Mouse (Mus musculus) midbrain, embryonic 11.5 days (tissue): ENCODE measurements around the gene Tmem53. TPM values are rescaled to one million over a fixed set of nuclear protein-coding genes. Genes with fewer than 3 reads are reported as not detected.

Experiments used
- ATAC-seq: fragments of 200-750 bp; cut with Nextera tagmentation; 2 replicates; pipeline ENCODE4 v1.8.0; 2017; ENCODE audit warnings: moderate TSS enrichment, moderate library complexity; ENCODE audit not compliant: low FRiP score
- DNase-seq: peaks from one replicate; pipeline ENCODE4 v3.0.0; 2015; ENCODE audit warnings: low spot score; ENCODE audit errors: missing footprints
- H3K27ac ChIP-seq: fragments of 300-500 bp; sonication (generic); 2 replicates; pipeline ENCODE4 v1.5.1; 2014; ENCODE audit warnings: low read depth, low read length
- H3K27me3 ChIP-seq: fragments of 300-500 bp; sonication (generic); 2 replicates; pipeline ENCODE4 v1.6.1; 2014; ENCODE audit warnings: mild to moderate bottlenecking, low read length, moderate library complexity, mixed read lengths; ENCODE audit not compliant: control insufficient read depth, insufficient read depth
- H3K36me3 ChIP-seq: fragments of 300-500 bp; sonication (generic); 2 replicates; pipeline ENCODE4 v1.6.1; 2014; ENCODE audit warnings: mild to moderate bottlenecking, low read length, moderate library complexity, mixed read lengths; ENCODE audit not compliant: control insufficient read depth, insufficient read depth
- H3K4me1 ChIP-seq: fragments of 300-500 bp; sonication (generic); 2 replicates; pipeline ENCODE4 v1.6.1; 2014; ENCODE audit warnings: low read length; ENCODE audit not compliant: control insufficient read depth, insufficient read depth
- H3K4me2 ChIP-seq: fragments of 300-500 bp; sonication (generic); 2 replicates; pipeline ENCODE4 v1.6.1; 2014; ENCODE audit warnings: mild to moderate bottlenecking, moderate library complexity
- H3K4me3 ChIP-seq: fragments of 300-500 bp; sonication (generic); 2 replicates; pipeline ENCODE4 v1.5.1; 2014; ENCODE audit warnings: low read depth, low read length
- H3K9ac ChIP-seq: fragments of 300-500 bp; sonication (generic); 2 replicates; pipeline ENCODE4 v1.6.1; 2014; ENCODE audit warnings: low read length
- H3K9me3 ChIP-seq: fragments of 300-500 bp; sonication (generic); 2 replicates; pipeline ENCODE4 v1.6.1; 2016; ENCODE audit warnings: low read length; ENCODE audit not compliant: control insufficient read depth
- WGBS: fragments of 180-500 bp; shearing (Covaris S2); extraction: QIAGEN DNeasy Blood & Tissue Kit; methylation state at CpG from one replicate; pipeline ENCODE4 v1.1.7; 2014; 5-methylcytosine and 5-hydroxymethylcytosine counted together
- polyA plus RNA-seq: library from polyadenylated mRNA; unstranded; fragments of >200 nt; fragmentation: Nextera tagmentation; extraction: Ambion mirVana; gene quantifications from 2 replicates; pipeline ENCODE4 v1.2.1, GENCODE M21; 2014

Tmem53 gene
- polyA plus RNA-seq, 1 experiment from 2014 or later, result 7.5 TPM

DNA sequence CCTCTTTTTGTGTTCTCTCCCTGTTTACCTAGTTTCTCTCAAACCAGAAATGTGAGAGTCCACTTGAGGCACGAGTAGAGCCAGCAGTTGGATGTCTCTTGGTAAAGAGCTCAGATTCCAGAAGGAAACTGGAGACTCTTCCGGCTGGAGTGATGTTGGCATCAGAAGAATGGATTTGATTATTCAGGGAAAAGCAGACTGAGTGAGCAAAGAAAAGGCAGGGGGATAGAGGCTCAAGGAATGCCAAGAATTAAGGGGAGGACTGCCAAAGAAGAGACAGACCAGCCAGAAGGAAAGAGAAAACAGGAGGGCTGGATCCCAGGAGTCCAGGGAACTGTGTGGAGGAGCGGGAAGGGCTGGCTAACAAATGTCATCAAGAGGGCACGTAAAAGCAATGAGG, 15.9 kb upstream of the Tmem53 start:
- 66% methylated on average over 4 of the region's 4 CpGs for WGBS
- Histone ChIP-seq H3K36me3 (no peaks in the 10 kb centered on the region), H3K9ac (no peak overlapping the region), H3K9me3 (no peaks in the 10 kb centered on the region), H3K4me1 (no peaks in the 10 kb centered on the region), H3K4me3 (no peak overlapping the region), H3K27ac (no peak overlapping the region), H3K4me2 (no peak overlapping the region), H3K27me3 (no peaks in the 10 kb centered on the region)
- ATAC-seq, result no peak
- DNase-seq, result peak; percentile 28

DNA sequence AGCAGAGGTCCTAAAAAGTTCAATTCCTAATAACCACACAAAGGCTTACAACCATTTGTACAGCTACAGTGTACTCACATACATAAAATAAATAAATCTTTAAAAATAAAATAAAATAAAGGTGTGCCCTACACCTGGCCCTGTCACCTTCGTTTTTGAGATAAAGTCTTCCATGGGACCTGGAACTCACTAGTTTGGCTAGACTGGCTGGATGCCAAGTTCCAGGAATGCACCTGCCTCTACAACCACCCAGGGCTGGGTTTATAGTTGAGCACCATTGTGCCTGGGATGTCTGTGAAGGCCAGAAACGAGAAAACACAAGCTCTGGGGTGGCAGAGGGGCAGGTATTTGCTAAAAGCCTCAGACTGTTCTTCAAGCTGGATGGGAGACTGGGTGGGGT, 12.6 kb upstream of the Tmem53 start:
- H3K27ac ChIP-seq, result no peak overlapping the region
- H3K4me2 ChIP-seq, result no peak overlapping the region
- no peak overlapping the region for H3K9ac ChIP-seq
- ATAC-seq (no peak), DNase-seq (no peak)
- H3K27me3 ChIP-seq, result no peaks in the 10 kb centered on the region
- H3K4me1 ChIP-seq, result no peaks in the 10 kb centered on the region
- 59% methylated on average over 2 of the region's 2 CpGs for WGBS
- H3K36me3 ChIP-seq, result no peaks in the 10 kb centered on the region
- no peaks in the 10 kb centered on the region for H3K9me3 ChIP-seq
- H3K4me3 ChIP-seq, result no peak overlapping the region

DNA sequence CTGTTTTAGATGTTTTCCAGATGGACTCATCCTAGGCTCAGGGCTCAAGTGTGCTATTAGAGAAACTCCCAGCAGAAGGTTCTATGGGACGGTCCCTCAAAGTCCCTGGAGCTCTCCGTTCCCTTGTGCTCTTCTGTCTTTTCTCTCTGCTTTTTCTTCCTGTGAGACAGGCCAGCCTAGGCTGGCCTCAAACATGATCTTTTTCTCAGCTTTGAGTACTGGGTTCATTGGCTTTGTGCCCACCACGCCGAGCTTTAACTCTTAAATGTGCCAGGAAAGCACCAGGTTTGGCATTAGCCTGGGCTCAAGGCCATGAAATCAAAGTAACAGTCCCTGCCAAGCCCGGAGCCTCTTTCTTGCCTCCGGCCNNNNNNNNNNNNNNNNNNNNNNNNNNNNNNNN, 10.9 kb upstream of the Tmem53 start:
- Histone ChIP-seq H3K9ac (no peak overlapping the region), H3K27ac (no peak overlapping the region), H3K4me1 (no peaks in the 10 kb centered on the region), H3K4me2 (no peak overlapping the region), H3K27me3 (no peaks in the 10 kb centered on the region), H3K36me3 (no peaks in the 10 kb centered on the region), H3K9me3 (no peaks in the 10 kb centered on the region), H3K4me3 (no peak overlapping the region)
- DNase-seq (no peak), ATAC-seq (no peak)
- WGBS, result 84% methylated on average over 6 of the region's 6 CpGs

DNA sequence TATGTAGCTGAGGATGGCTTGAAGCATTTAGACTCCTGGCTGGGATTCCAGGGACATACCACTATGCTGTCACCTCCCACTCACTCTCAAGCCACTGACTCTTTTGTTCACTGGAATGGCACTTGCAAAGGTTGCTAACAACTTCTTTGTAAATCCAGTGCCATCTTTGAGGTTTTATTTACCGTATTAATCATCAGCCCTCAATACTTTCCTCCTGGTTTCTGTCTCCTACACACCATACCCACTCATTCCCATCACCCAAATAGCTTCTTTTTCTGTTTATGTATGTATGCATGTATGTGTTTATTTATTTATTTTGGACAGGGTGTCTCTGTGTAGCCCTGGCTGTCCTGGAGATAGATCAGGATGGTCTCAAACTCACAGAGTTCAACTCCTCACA, 769 bp upstream of the Tmem53 start:
- H3K27ac ChIP-seq, result no peak overlapping the region
- H3K4me3 ChIP-seq, result peak overlapping the region; percentile 61; the same call in 1 of the 2 replicates
- 73% methylated on average over 1 of the region's 1 CpGs for WGBS
- H3K4me1 ChIP-seq, result peaks cover 5% of the 10 kb centered on the region; the same call in 1 of the 2 replicates
- H3K36me3 ChIP-seq, result no peaks in the 10 kb centered on the region
- H3K9me3 ChIP-seq, result no peaks in the 10 kb centered on the region
- H3K9ac ChIP-seq, result no peak overlapping the region
- DNase-seq, result peak; percentile 85
- no peak for ATAC-seq
- H3K4me2 ChIP-seq, result peak overlapping the region; percentile 56
- H3K27me3 ChIP-seq, result no peaks in the 10 kb centered on the region; the same call in 1 of the 2 replicates

DNA sequence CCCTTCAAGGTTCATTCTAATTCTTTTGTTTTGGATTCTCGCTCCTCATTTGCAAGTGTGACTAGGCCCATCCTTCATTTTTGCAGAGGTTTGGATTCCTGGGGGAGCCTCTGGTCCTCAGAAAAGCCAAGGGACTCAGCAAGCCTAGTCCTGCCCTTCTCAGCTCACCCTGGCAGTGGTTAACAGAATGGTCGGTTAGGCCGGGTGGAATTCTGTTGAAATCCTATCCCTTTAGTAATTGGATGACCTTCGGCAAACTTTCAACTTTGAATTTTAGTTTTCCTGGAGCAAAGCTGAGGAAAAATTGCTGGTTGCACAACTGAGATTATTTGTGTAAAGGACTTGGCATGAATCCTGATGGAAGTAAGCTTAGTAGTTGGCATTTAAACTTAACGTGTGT, 600 bp downstream of the Tmem53 start:
- H3K27ac ChIP-seq, result no peak overlapping the region

DNA sequence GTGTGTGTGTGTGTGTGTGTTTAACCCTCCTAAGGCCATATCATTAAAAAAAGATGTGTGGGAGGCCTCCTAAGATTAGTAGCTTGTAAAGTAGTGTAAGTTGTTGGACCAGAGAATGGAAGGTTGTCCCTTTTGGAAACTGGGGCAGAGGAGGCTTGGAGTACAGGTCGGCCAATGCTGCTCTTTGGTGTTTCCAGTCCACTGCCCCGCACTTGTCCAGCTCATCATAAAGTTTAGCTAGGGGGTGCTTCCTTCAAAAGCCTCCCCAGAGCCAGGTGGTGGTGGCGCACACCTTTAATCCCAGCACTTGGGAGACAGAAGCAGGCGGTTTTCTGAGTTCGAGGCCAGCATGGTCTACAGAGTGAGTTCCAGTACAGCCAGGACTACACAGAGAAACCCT, 1.0 kb downstream of the Tmem53 start:
- WGBS, result 90% methylated on average over 5 of the region's 5 CpGs

More for the DNA sequence above, 600 bp downstream of the Tmem53 start:
- H3K9me3 ChIP-seq, result no peaks in the 10 kb centered on the region
- H3K4me2 ChIP-seq, result peak overlapping the region; percentile 56
- DNase-seq (no peak), ATAC-seq (peak; percentile 30; the same call in 1 of the 2 replicates)
- no peaks in the 10 kb centered on the region; the same call in 1 of the 2 replicates for H3K27me3 ChIP-seq
- peak overlapping the region; percentile 61 for H3K4me3 ChIP-seq
- H3K9ac ChIP-seq, result peak overlapping the region; percentile 66; the same call in 1 of the 2 replicates
- 32% methylated on average over 5 of the region's 5 CpGs for WGBS
- peaks cover 5% of the 10 kb centered on the region; the same call in 1 of the 2 replicates for H3K4me1 ChIP-seq
- H3K36me3 ChIP-seq, result no peaks in the 10 kb centered on the region

DNA sequence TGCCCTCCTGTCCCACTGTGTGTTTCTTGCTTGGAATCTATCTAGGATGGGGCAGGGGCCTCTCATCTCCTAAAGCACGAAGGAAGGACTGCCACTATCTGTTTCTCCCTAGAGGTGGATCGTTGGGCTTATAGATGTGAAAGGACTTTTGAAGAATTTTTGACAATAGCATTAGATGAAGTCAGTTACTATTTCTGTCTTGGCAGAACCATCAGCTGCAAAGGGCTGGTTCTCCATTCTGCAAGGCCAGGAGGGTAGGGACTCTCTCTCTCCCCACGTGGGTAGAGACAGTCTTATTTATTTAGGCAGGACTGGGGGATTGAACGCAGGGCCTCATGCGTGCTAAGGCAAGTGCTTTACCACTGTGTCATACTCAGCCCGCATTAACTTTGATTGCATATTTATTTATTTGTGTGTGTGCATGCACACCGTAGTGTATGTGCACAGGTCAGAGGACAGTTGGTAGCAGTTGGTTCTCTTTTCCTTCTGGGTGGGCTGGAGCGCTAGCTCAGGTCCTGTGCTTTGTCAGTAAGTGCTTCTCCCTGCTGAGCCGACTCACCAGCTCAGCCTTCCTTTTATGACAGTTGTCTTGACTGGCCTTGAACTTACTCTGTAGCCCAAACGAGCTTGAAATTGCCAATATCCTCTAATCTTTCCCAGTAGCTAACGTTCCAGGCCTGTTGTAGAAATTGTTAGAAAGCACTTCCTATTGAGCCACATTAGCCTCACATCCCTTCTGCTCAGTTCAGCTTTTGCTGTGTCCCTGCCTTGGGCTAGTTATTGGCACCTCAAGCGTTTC, 1.7 kb downstream of the Tmem53 start:
- WGBS, result 77% methylated on average over 12 of the region's 12 CpGs

More for the DNA sequence above, 1.0 kb downstream of the Tmem53 start:
- Histone ChIP-seq H3K4me3 (no peak overlapping the region; the same call in 1 of the 2 replicates), H3K9ac (0 out of 2 replicates have a peak overlapping the region, but pooled peaks have one; percentile 66), H3K4me2 (peak overlapping the region; percentile 56), H3K9me3 (no peaks in the 10 kb centered on the region), H3K36me3 (no peaks in the 10 kb centered on the region), H3K27ac (no peak overlapping the region), H3K4me1 (peaks cover 5% of the 10 kb centered on the region; the same call in 1 of the 2 replicates), H3K27me3 (no peaks in the 10 kb centered on the region; the same call in 1 of the 2 replicates)
- ATAC-seq, result no peak
- no peak for DNase-seq

DNA sequence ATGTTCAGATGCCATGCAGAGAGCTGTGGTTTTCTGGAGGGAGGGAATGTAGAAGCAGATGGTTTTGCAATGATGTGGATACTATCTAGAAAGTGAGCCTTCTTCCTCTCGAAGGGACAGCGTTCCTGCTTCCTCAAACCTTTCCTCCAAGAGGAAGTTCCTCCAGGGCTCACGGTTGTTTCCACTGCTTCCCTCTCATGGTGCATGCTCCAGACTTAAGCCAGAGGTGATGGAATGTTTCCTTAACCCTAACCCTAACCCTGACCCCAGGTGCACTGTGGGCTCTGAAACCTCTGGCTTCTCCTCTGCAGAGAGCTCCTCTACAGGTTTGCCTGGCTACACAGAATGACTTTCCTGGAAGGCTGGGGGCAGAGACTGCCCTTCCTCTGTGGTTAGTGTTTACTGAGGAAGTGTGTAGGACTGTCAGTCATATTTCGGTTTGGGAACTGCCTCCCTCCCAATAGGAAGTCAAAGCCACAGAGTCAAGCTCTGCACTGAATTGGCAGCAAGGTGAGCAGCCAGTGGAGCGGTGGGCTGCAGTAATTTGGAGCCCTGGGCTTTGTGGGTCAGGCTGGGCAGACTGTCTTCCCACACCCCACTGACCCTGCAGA, 2.4 kb downstream of the Tmem53 start:
- Histone ChIP-seq H3K4me1 (peaks cover 5% of the 10 kb centered on the region; the same call in 1 of the 2 replicates), H3K27ac (no peak overlapping the region), H3K4me3 (no peak overlapping the region), H3K9ac (no peak overlapping the region), H3K36me3 (no peaks in the 10 kb centered on the region), H3K27me3 (no peaks in the 10 kb centered on the region; the same call in 1 of the 2 replicates), H3K4me2 (no peak overlapping the region), H3K9me3 (no peaks in the 10 kb centered on the region)
- DNase-seq (no peak), ATAC-seq (no peak)
- 75% methylated on average over 5 of the region's 5 CpGs for WGBS

More for the DNA sequence above, 1.7 kb downstream of the Tmem53 start:
- ATAC-seq (no peak), DNase-seq (no peak)
- Histone ChIP-seq H3K4me2 (no peak overlapping the region), H3K4me3 (no peak overlapping the region), H3K4me1 (peaks cover 5% of the 10 kb centered on the region; the same call in 1 of the 2 replicates), H3K9ac (no peak overlapping the region), H3K27ac (no peak overlapping the region), H3K9me3 (no peaks in the 10 kb centered on the region), H3K36me3 (no peaks in the 10 kb centered on the region), H3K27me3 (no peaks in the 10 kb centered on the region; the same call in 1 of the 2 replicates)

DNA sequence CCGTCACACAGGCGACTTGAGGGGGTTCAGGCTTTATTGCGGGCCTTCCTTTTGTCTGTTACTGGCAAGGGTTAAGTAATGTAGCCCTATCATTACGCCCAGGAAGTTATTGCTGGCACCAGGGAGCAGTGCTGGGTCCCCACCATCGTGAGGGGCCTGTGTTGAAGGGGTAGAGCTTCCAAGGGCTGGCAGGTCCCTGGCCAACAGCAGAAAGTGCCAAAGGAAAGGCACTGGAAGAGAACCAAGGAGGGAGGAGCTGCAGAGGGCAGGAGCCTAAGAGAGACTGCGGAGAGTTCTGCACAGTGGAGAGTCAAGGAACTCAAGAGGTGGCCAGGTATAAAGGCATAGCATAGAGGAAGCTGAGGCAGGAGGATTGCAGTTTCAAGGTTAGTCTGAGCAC, 2.9 kb downstream of the Tmem53 start:
- H3K4me1 ChIP-seq, result peaks cover 5% of the 10 kb centered on the region; the same call in 1 of the 2 replicates
- no peaks in the 10 kb centered on the region for H3K9me3 ChIP-seq
- H3K4me3 ChIP-seq, result no peak overlapping the region
- no peak overlapping the region for H3K9ac ChIP-seq
- ATAC-seq, result no peak
- no peak overlapping the region for H3K4me2 ChIP-seq
- DNase-seq, result no peak
- 55% methylated on average over 6 of the region's 6 CpGs for WGBS
- no peaks in the 10 kb centered on the region; the same call in 1 of the 2 replicates for H3K27me3 ChIP-seq
- no peak overlapping the region for H3K27ac ChIP-seq
- H3K36me3 ChIP-seq, result no peaks in the 10 kb centered on the region
